ENCODE assay signal across 8 mouse cellular contexts in genomic region chr17:5252436-5252835, GRCm38 (mm10).
DNase-seq lines count a peak whose midpoint lies in the region; ATAC-seq and TF ChIP-seq lines count a peak whose summit lies in the region.

No protein-coding gene starts in this region.

- no peaks in the 10 kb centered on the region for H3K27me3 ChIP-seq in forebrain, embryonic 13.5 days
- no peaks in the 10 kb centered on the region for H3K27me3 ChIP-seq in liver, embryonic 11.5 days (replicated peaks; ENCODE audit: control insufficient read depth, insufficient read depth, low read length)

- no peak overlapping the region for H3K9ac ChIP-seq in forebrain, embryonic 13.5 days
- H3K9ac ChIP-seq in liver, embryonic 11.5 days (ENCODE audit: low read depth, low read length), result no peak overlapping the region

- whole genome bisulfite sequencing in forebrain, embryonic 13.5 days, result 13% methylated on average over 3 of the region's 3 CpGs
- 22% methylated on average over 3 of the region's 3 CpGs for WGBS in liver, embryonic 11.5 days

- TF ChIP-seq POLR2A in brain, embryonic 14.5 days (IDR thresholded peaks at IDR 0.05; ENCODE audit: borderline replicate concordance, extremely low read depth, insufficient read depth, insufficient read length, poor library complexity, severe bottlenecking), result no peak

- no peak; the same call in 1 of the 2 replicates for ATAC-seq in forebrain, embryonic 13.5 days
- ATAC-seq in liver, embryonic 11.5 days (replicated peaks; ENCODE audit: low FRiP score), result no peak

- no peaks in the 10 kb centered on the region for H3K9me3 ChIP-seq in forebrain, embryonic 13.5 days (replicated peaks)
- no peaks in the 10 kb centered on the region for H3K9me3 ChIP-seq in liver, embryonic 11.5 days (ENCODE audit: control insufficient read depth, low read length)

- H3K4me1 ChIP-seq in forebrain, embryonic 13.5 days, result peaks cover 60% of the 10 kb centered on the region
- peaks cover 19% of the 10 kb centered on the region for H3K4me1 ChIP-seq in liver, embryonic 11.5 days (replicated peaks; ENCODE audit: control insufficient read depth, insufficient read depth, low read length)

- H3K36me3 ChIP-seq in forebrain, embryonic 13.5 days (ENCODE audit: poor library complexity, severe bottlenecking), result no peaks in the 10 kb centered on the region
- H3K36me3 ChIP-seq in liver, embryonic 11.5 days (ENCODE audit: control insufficient read depth, insufficient read depth, low read length), result no peaks in the 10 kb centered on the region

- TF ChIP-seq CTCF in brain, embryonic 14.5 days (IDR thresholded peaks at IDR 0.05; ENCODE audit: borderline replicate concordance, extremely low read depth, insufficient read depth, insufficient read length), result peak; percentile 79

- no peak overlapping the region for H3K4me3 ChIP-seq in forebrain, embryonic 13.5 days
- H3K4me3 ChIP-seq in liver, embryonic 11.5 days (ENCODE audit: low read depth, low read length), result no peak overlapping the region

- peak; percentile 42 for DNase-seq in ovary, postnatal 10 days (ENCODE audit: low spot score)
- no peak for DNase-seq in ovary, adult 18-20 months (ENCODE audit: low spot score)
- DNase-seq in brain, embryonic 14.5 days (ENCODE audit: low read depth), result peak; percentile 83
- peak; percentile 76 for DNase-seq in kidney, adult 9 months
- DNase-seq in liver, embryonic 11.5 days (ENCODE audit: low spot score), result peak; percentile 65
- peak; percentile 86 to 88 for DNase-seq in right cerebral cortex, adult 2 months (ENCODE audit: low spot score in 2 of 2)
- DNase-seq in urinary bladder, postnatal 25 days (ENCODE audit: low spot score), result peak; percentile 67

- H3K27ac ChIP-seq in forebrain, embryonic 13.5 days, result peak overlapping the region; percentile 35; the same call in 1 of the 2 replicates
- no peak overlapping the region for H3K27ac ChIP-seq in liver, embryonic 11.5 days (ENCODE audit: low read depth, low read length)

- H3K4me2 ChIP-seq in forebrain, embryonic 13.5 days, result no peak overlapping the region
- H3K4me2 ChIP-seq in liver, embryonic 11.5 days, result no peak overlapping the region
